Mouse (Mus musculus): Measurements from ENCODE around the gene Gcnt4. TPM values are rescaled to one million over a fixed set of nuclear protein-coding genes. Genes with fewer than 3 reads are reported as not detected.

Gcnt4 gene
- polyA plus RNA-seq, 1 experiment from 2014 or later = 0.90 TPM

DNA sequence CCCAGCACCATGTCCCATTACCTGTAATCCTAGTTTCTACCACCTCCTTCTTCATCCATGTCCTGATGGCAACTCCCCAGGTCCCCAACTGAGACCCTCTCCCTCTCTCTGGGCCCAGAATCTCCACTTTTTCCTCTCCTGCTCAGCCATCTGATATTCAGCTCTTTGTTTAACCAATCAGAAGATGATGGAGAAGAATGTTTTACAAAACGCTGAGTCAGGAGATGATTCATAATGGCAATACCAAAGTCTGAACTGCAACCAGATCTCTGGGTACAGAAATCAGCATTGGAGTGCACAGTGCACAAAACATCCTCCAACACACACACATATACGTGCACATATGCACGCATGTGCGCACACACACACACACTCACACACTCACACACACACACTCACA is 48.8 kb downstream of the Gcnt4 start:
- no peak overlapping the region for H3K4me2 ChIP-seq
- H3K4me3 ChIP-seq (replicated peaks) = no peak overlapping the region
- H3K36me3 ChIP-seq (replicated peaks) = no peaks in the 10 kb centered on the region
- WGBS (ENCODE audit: insufficient replicate concordance) = 80% methylated on average over 4 of the region's 4 CpGs
- no peak for ATAC-seq (ENCODE audit: insufficient read depth)
- no peak overlapping the region for H3K27ac ChIP-seq (replicated peaks)
- H3K9ac ChIP-seq = no peak overlapping the region
- no peaks in the 10 kb centered on the region for H3K9me3 ChIP-seq (replicated peaks)
- no peaks in the 10 kb centered on the region for H3K27me3 ChIP-seq
- H3K4me1 ChIP-seq (replicated peaks) = peaks cover 28% of the 10 kb centered on the region

DNA sequence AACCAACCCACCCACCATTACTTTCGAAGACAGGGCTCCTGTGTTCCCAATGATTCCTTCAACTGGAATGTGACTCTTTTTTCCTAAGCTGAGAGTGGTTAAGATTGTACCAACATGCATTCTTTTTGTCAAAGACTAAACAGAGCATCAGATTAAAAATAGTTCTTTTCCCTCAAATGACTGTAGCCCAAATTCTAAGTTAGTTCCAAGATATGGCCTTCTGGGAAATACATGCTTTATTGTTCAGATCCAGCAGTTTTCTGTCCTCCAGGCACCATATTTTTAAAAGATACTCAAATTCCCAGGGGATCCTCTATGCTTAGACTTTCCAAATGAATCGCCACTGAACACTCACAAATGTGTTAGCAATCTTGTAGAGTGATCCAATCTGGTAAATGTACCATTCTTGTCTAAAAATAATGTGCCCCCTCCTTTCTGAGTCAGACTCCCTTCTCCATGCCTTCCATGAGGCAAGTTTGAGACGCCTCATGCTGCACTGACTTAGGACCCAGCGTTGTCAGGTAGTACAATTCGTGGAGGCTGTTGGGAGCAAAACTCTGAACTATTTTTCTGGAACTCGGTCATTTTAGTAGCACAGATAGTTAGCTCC is 52.6 kb downstream of the Gcnt4 start:
- WGBS (ENCODE audit: insufficient replicate concordance) = 65% methylated on average over 6 of the region's 6 CpGs

GRCm38 (mm10) chr13:96980561-96980960 is 56.1 kb downstream of the Gcnt4 start:
- H3K4me3 ChIP-seq (replicated peaks) = no peak overlapping the region
- H3K27me3 ChIP-seq = peaks cover 38% of the 10 kb centered on the region
- H3K4me1 ChIP-seq (replicated peaks) = peaks cover 22% of the 10 kb centered on the region
- ATAC-seq (ENCODE audit: insufficient read depth) = no peak
- no peak overlapping the region for H3K4me2 ChIP-seq
- H3K27ac ChIP-seq (replicated peaks) = no peak overlapping the region
- H3K9ac ChIP-seq = no peak overlapping the region
- no peaks in the 10 kb centered on the region for H3K9me3 ChIP-seq (replicated peaks)
- H3K36me3 ChIP-seq (replicated peaks) = no peaks in the 10 kb centered on the region

More for the DNA sequence above, 52.6 kb downstream of the Gcnt4 start:
- no peaks in the 10 kb centered on the region for H3K36me3 ChIP-seq (replicated peaks)
- peaks cover 16% of the 10 kb centered on the region for H3K4me1 ChIP-seq (replicated peaks)
- no peak for ATAC-seq (ENCODE audit: insufficient read depth)
- no peaks in the 10 kb centered on the region for H3K9me3 ChIP-seq (replicated peaks)
- no peak overlapping the region for H3K4me3 ChIP-seq (replicated peaks)
- H3K4me2 ChIP-seq = no peak overlapping the region
- H3K27me3 ChIP-seq = peaks cover 6% of the 10 kb centered on the region
- H3K27ac ChIP-seq (replicated peaks) = no peak overlapping the region
- no peak overlapping the region for H3K9ac ChIP-seq

- peak overlapping the region; percentile 48; the same call in 1 of the 2 replicates for H3K9ac ChIP-seq
- 11% methylated on average over 26 of the region's 26 CpGs for WGBS (ENCODE audit: insufficient replicate concordance)
Observed at GRCm38 (mm10) chr13:96983251-96984126, 59.0 kb downstream of the Gcnt4 start.

GRCm38 (mm10) chr13:96984688-96985087 is 60.2 kb downstream of the Gcnt4 start:
- ATAC-seq (ENCODE audit: insufficient read depth) = no peak
- 0 out of 2 replicates have a peak overlapping the region, but pooled peaks have one; percentile 82 for H3K27ac ChIP-seq (replicated peaks)
- H3K4me3 ChIP-seq (replicated peaks) = no peak overlapping the region
- peaks cover 50% of the 10 kb centered on the region for H3K27me3 ChIP-seq
- WGBS (ENCODE audit: insufficient replicate concordance) = 58% methylated on average over 5 of the region's 5 CpGs
- H3K36me3 ChIP-seq (replicated peaks) = no peaks in the 10 kb centered on the region
- H3K9ac ChIP-seq = no peak overlapping the region
- H3K9me3 ChIP-seq (replicated peaks) = no peaks in the 10 kb centered on the region
- H3K4me2 ChIP-seq = no peak overlapping the region
- peaks cover 33% of the 10 kb centered on the region for H3K4me1 ChIP-seq (replicated peaks)

More at GRCm38 (mm10) chr13:96983251-96984126, 59.0 kb downstream of the Gcnt4 start:
- Histone ChIP-seq H3K4me3 (replicated peaks) (peak overlapping the region; percentile 32), H3K4me1 (replicated peaks) (peaks cover 28% of the 10 kb centered on the region), H3K4me2 (peak overlapping the region; percentile 55), H3K27ac (replicated peaks) (peak overlapping the region; percentile 82), H3K36me3 (replicated peaks) (no peaks in the 10 kb centered on the region), H3K9me3 (replicated peaks) (no peaks in the 10 kb centered on the region), H3K27me3 (peaks cover 50% of the 10 kb centered on the region)
- peak; percentile 77 for ATAC-seq (ENCODE audit: insufficient read depth)

- Histone ChIP-seq H3K9me3 (replicated peaks) (no peaks in the 10 kb centered on the region), H3K27me3 (peaks cover 50% of the 10 kb centered on the region), H3K4me1 (replicated peaks) (peaks cover 33% of the 10 kb centered on the region), H3K4me3 (replicated peaks) (no peak overlapping the region), H3K27ac (replicated peaks) (no peak overlapping the region), H3K4me2 (no peak overlapping the region), H3K36me3 (replicated peaks) (no peaks in the 10 kb centered on the region), H3K9ac (no peak overlapping the region)
- ATAC-seq (ENCODE audit: insufficient read depth) = no peak
- 18% methylated on average over 12 of the region's 12 CpGs for WGBS (ENCODE audit: insufficient replicate concordance)
Observed at GRCm38 (mm10) chr13:96985599-96986275, 61.2 kb downstream of the Gcnt4 start.

DNA sequence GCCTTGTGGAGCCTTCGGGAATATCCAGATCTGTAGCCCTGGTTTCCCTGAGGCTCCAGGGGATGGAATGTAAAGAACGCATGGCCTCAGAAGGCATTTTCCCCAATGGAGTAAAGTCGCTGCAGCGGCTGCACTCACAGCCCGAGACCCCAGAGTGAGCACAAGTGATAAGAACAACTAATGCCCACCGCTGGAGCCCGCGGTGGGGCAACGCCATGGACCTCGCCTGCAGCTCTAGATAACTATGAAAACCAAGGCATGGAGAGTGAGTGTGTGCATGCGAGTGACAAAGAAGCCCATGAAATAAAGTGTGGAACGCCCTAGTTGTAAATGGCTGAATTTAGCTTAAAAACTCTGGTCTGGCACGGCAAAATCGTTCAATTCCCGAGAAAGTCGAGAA is 64.6 kb downstream of the Gcnt4 start:
- Histone ChIP-seq H3K9ac (no peak overlapping the region), H3K27me3 (peaks cover 27% of the 10 kb centered on the region), H3K36me3 (replicated peaks) (no peaks in the 10 kb centered on the region), H3K4me2 (no peak overlapping the region), H3K4me1 (replicated peaks) (peaks cover 16% of the 10 kb centered on the region), H3K9me3 (replicated peaks) (no peaks in the 10 kb centered on the region), H3K4me3 (replicated peaks) (no peak overlapping the region), H3K27ac (replicated peaks) (no peak overlapping the region)
- no peak for ATAC-seq (ENCODE audit: insufficient read depth)
- WGBS (ENCODE audit: insufficient replicate concordance) = 52% methylated on average over 16 of the region's 16 CpGs

GRCm38 (mm10) chr13:96990045-96990444 is 65.6 kb downstream of the Gcnt4 start:
- H3K4me1 ChIP-seq (replicated peaks) = peaks cover 15% of the 10 kb centered on the region
- H3K9me3 ChIP-seq (replicated peaks) = no peaks in the 10 kb centered on the region
- WGBS (ENCODE audit: insufficient replicate concordance) = 49% methylated on average over 3 of the region's 3 CpGs
- H3K9ac ChIP-seq = no peak overlapping the region
- H3K4me2 ChIP-seq = no peak overlapping the region
- no peak overlapping the region for H3K4me3 ChIP-seq (replicated peaks)
- no peaks in the 10 kb centered on the region for H3K36me3 ChIP-seq (replicated peaks)
- H3K27ac ChIP-seq (replicated peaks) = no peak overlapping the region
- H3K27me3 ChIP-seq = peaks cover 18% of the 10 kb centered on the region
- ATAC-seq (ENCODE audit: insufficient read depth) = no peak

- WGBS (ENCODE audit: insufficient replicate concordance) = 50% methylated on average over 14 of the region's 14 CpGs
- no peak for ATAC-seq (ENCODE audit: insufficient read depth)
- no peaks in the 10 kb centered on the region for H3K9me3 ChIP-seq (replicated peaks)
Observed at GRCm38 (mm10) chr13:96990561-96991265, 66.2 kb downstream of the Gcnt4 start.

DNA sequence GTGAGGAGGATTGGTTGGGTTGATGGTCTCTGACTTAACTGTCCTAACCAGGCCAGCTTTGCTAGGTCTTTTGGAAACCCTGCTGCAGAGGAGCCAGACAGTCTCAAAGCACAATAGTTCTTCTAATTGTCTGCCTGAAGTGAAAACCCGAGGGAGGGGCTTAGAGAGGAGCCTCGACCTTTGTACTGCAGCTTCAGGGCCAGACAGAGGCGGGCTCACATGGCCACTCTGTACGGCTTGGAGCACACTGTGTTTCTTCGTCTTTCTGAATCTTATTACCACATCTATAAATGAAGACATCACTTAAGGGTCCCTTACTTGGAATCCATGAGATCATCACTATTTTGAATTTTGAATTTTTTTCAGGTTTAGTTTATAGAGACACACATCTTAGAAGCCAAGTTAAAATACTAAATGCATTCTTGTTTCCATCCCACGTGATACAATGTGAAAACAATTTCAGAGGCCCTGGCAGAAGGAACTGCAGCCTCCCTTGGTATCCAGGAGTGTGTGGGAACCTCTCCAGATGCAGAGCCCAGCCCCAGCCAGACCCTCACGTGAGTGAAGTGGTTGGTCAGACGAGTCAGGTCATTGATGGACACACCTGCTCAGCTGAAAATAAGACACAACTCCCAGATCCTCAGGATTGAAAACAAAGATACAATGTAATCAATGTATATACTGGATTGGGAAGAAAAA is 69.0 kb downstream of the Gcnt4 start:
- ATAC-seq (ENCODE audit: insufficient read depth) = peak; percentile 54; the same call in 1 of the 2 replicates
- 40% methylated on average over 8 of the region's 8 CpGs for WGBS (ENCODE audit: insufficient replicate concordance)

More at GRCm38 (mm10) chr13:96990561-96991265, 66.2 kb downstream of the Gcnt4 start:
- H3K4me1 ChIP-seq (replicated peaks) = peaks cover 10% of the 10 kb centered on the region
- H3K27me3 ChIP-seq = peaks cover 11% of the 10 kb centered on the region
- H3K4me3 ChIP-seq (replicated peaks) = no peak overlapping the region
- no peak overlapping the region for H3K27ac ChIP-seq (replicated peaks)
- H3K36me3 ChIP-seq (replicated peaks) = no peaks in the 10 kb centered on the region
- no peak overlapping the region for H3K4me2 ChIP-seq
- no peak overlapping the region for H3K9ac ChIP-seq

More for the DNA sequence above, 69.0 kb downstream of the Gcnt4 start:
- H3K9ac ChIP-seq = no peak overlapping the region
- no peak overlapping the region for H3K4me3 ChIP-seq (replicated peaks)
- H3K36me3 ChIP-seq (replicated peaks) = no peaks in the 10 kb centered on the region
- no peaks in the 10 kb centered on the region for H3K9me3 ChIP-seq (replicated peaks)
- H3K4me2 ChIP-seq = no peak overlapping the region
- no peak overlapping the region for H3K27ac ChIP-seq (replicated peaks)
- 0 out of 2 replicates have a peak, but pooled peaks cover 11% of the 10 kb centered on the region for H3K4me1 ChIP-seq (replicated peaks)
- no peaks in the 10 kb centered on the region for H3K27me3 ChIP-seq

Data from liver, embryonic 15.5 days (tissue).